Mouse (Mus musculus) hindbrain, embryonic 14.5 days (tissue): ENCODE measurements around the gene Vegfa. TPM values are rescaled to one million over a fixed set of nuclear protein-coding genes. Genes with fewer than 3 reads are reported as not detected.
A peak's percentile ranks its signal among the peaks of the same experiment; 100 is the strongest.

Source experiments
- ATAC-seq: fragments of 200-750 bp; cut with Nextera tagmentation; 2 replicates; pipeline ENCODE4 v1.8.0; 2017; ENCODE audit warnings: moderate number of reproducible peaks, mild to moderate bottlenecking, moderate TSS enrichment, moderate library complexity; ENCODE audit not compliant: low FRiP score
- DNase-seq: peaks from one replicate; pipeline ENCODE4 v3.0.0-alpha.2; 2015; ENCODE audit warnings: low spot score
- H3K27ac ChIP-seq: fragments of 300-500 bp; sonication (generic); 2 replicates; pipeline ENCODE4 v1.5.1; 2014; ENCODE audit warnings: mild to moderate bottlenecking, moderate library complexity
- H3K27me3 ChIP-seq: fragments of 300-500 bp; sonication (generic); 2 replicates; pipeline ENCODE4 v1.6.1; 2014; ENCODE audit warnings: mild to moderate bottlenecking, low read length, mixed read lengths; ENCODE audit not compliant: control insufficient read depth, insufficient read depth
- H3K36me3 ChIP-seq: fragments of 300-500 bp; sonication (generic); replicated peaks from 2 replicates; pipeline ENCODE4 v1.6.1; 2014; ENCODE audit not compliant: control insufficient read depth, insufficient read depth
- H3K4me1 ChIP-seq: fragments of 300-500 bp; sonication (generic); replicated peaks from 2 replicates; pipeline ENCODE4 v1.6.1; 2014; ENCODE audit warnings: antibody characterized with exemption, low read length, mixed read lengths; ENCODE audit not compliant: control insufficient read depth, insufficient read depth
- H3K4me2 ChIP-seq: fragments of 300-500 bp; sonication (generic); replicated peaks from 2 replicates; pipeline ENCODE4 v1.6.1; 2014; ENCODE audit warnings: mild to moderate bottlenecking, moderate library complexity
- H3K4me3 ChIP-seq: fragments of 300-500 bp; sonication (generic); replicated peaks from 2 replicates; pipeline ENCODE4 v1.5.1; 2014; ENCODE audit warnings: mild to moderate bottlenecking, low read length
- H3K9ac ChIP-seq: fragments of 300-500 bp; sonication (generic); 2 replicates; pipeline ENCODE4 v1.6.1; 2014
- H3K9me3 ChIP-seq: fragments of 300-500 bp; sonication (generic); 2 replicates; pipeline ENCODE4 v1.6.1; 2016; ENCODE audit warnings: low read length; ENCODE audit not compliant: control insufficient read depth
- WGBS: fragments of 180-500 bp; shearing (Covaris S2); extraction: QIAGEN DNeasy Blood & Tissue Kit; methylation state at CpG from one replicate; pipeline ENCODE4 v1.1.7; 2014; 5-methylcytosine and 5-hydroxymethylcytosine counted together
- polyA plus RNA-seq: library from polyadenylated mRNA; unstranded; fragments of >200 nt; fragmentation: Nextera tagmentation; extraction: Ambion mirVana; gene quantifications from 2 replicates; pipeline ENCODE4 v1.2.1, GENCODE M21; 2014

The Vegfa gene
- polyA plus RNA-seq, 1 experiment from 2014 or later: 6.5 TPM

DNA sequence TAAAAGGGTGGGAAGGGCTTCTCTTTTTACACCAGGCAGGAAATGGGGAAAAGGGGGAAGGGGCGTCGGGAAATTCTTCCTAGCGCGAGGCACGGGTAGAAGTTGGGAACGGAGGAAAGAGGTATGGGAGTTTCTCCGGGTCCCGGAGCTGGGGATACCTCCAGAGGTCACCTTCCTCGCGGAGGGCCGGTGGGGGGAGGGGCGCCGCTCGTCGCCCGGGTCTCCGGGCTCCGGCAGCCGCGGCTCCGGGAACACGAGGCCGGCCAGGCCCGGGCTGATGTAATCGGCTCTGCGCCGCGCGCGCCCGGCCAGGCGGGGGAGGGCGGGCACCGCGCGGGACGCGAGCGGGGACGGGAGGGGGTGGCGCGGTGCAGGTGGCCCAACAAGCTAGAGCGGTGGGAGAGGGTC lies 1.8 kb downstream of the Vegfa start:
- WGBS: under 1% methylated on average over 43 of the region's 43 CpGs
- H3K4me3 ChIP-seq: peak overlapping the region; percentile 78
- no peaks in the 10 kb centered on the region for H3K27me3 ChIP-seq
- DNase-seq: peak; percentile 62
- H3K4me1 ChIP-seq: peaks cover 52% of the 10 kb centered on the region
- peak overlapping the region; percentile 84 for H3K9ac ChIP-seq
- no peak for ATAC-seq
- H3K36me3 ChIP-seq: peaks cover 1% of the 10 kb centered on the region; the same call in 1 of the 2 replicates
- H3K9me3 ChIP-seq: no peaks in the 10 kb centered on the region
- peak overlapping the region; percentile 88 for H3K27ac ChIP-seq
- peak overlapping the region; percentile 85 for H3K4me2 ChIP-seq

DNA sequence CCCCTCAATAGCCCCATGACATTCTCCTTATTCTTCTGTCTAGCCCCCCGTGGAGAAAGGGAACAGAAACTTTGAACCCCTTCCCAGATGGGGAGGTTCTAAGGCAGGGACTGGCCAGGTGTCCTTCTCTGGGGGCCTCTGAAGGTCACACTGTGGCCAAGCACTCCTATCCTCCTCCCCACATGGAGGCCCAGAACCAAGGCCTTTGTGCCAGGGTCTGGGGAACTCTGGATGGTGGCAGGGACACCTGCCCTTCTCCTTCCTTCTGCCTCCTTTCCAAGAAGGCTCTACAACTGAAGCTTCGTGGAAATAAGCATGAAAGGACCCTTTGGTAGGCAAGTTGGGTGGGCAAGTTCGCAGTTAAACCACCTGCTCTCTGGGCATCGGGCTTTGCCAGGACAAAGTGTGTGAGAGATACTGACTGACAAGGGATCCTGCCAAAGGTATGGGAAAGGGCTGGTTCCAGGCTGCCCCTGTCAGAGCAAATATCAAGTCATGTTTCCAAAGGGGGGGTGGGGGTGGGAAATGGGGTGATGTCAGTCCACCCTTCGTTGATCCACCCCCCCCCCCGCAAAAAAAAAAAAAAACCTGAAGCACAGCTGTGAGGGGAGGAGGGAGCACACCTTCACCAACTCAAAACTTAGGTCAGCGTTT lies 2.5 kb downstream of the Vegfa start:
- peaks cover 8% of the 10 kb centered on the region for H3K36me3 ChIP-seq
- H3K9me3 ChIP-seq: no peaks in the 10 kb centered on the region
- DNase-seq: no peak
- peak overlapping the region; percentile 85 for H3K4me2 ChIP-seq
- no peaks in the 10 kb centered on the region for H3K27me3 ChIP-seq
- peaks cover 52% of the 10 kb centered on the region for H3K4me1 ChIP-seq
- peak overlapping the region; percentile 88 for H3K27ac ChIP-seq
- peak overlapping the region; percentile 78 for H3K4me3 ChIP-seq
- ATAC-seq: no peak
- 9% methylated on average over 7 of the region's 7 CpGs for WGBS
- peak overlapping the region; percentile 84 for H3K9ac ChIP-seq

DNA sequence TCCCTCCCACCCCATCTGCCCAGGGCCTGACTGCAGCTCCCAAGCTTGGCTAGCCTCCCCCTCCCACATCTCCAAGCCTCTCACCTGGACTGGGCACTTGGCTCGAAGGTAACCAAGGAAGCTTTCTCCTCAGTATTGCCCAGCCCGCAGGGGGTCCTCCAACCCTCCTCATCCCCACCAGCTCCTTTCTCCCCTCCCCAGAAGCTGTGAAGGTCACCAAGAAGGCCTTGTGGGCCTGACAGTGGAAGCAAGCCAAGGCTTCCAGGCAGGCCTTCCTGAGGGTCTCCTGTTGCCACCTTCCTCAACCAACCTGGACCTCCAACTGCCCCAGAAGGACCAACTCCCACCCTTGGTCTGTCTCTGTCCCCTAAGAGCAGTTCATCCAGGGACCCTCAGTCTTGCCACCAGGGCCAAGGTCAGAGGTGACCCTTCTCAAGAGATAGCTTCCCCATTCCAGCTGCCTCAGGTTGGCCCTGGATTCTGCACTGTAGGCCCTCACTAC lies 3.1 kb downstream of the Vegfa start:
- 48% methylated on average over 2 of the region's 2 CpGs for WGBS

GRCm38 (mm10) chr17:46028210-46029051 lies 3.7 kb downstream of the Vegfa start:
- Histone ChIP-seq H3K4me3 (peak overlapping the region; percentile 78), H3K4me2 (peak overlapping the region; percentile 85), H3K27me3 (no peaks in the 10 kb centered on the region), H3K27ac (peak overlapping the region; percentile 82; the same call in 1 of the 2 replicates), H3K9me3 (no peaks in the 10 kb centered on the region), H3K36me3 (peaks cover 19% of the 10 kb centered on the region), H3K9ac (peak overlapping the region; percentile 84), H3K4me1 (peaks cover 49% of the 10 kb centered on the region)
- DNase-seq (no peak), ATAC-seq (no peak)
- 25% methylated on average over 15 of the region's 15 CpGs for WGBS

More for the DNA sequence above, 3.1 kb downstream of the Vegfa start:
- H3K4me3 ChIP-seq: peak overlapping the region; percentile 78
- H3K27ac ChIP-seq: no peak overlapping the region
- no peaks in the 10 kb centered on the region for H3K9me3 ChIP-seq
- peak overlapping the region; percentile 85 for H3K4me2 ChIP-seq
- DNase-seq (no peak), ATAC-seq (no peak)
- peaks cover 52% of the 10 kb centered on the region for H3K4me1 ChIP-seq
- peak overlapping the region; percentile 84 for H3K9ac ChIP-seq
- H3K27me3 ChIP-seq: no peaks in the 10 kb centered on the region
- H3K36me3 ChIP-seq: peaks cover 12% of the 10 kb centered on the region

DNA sequence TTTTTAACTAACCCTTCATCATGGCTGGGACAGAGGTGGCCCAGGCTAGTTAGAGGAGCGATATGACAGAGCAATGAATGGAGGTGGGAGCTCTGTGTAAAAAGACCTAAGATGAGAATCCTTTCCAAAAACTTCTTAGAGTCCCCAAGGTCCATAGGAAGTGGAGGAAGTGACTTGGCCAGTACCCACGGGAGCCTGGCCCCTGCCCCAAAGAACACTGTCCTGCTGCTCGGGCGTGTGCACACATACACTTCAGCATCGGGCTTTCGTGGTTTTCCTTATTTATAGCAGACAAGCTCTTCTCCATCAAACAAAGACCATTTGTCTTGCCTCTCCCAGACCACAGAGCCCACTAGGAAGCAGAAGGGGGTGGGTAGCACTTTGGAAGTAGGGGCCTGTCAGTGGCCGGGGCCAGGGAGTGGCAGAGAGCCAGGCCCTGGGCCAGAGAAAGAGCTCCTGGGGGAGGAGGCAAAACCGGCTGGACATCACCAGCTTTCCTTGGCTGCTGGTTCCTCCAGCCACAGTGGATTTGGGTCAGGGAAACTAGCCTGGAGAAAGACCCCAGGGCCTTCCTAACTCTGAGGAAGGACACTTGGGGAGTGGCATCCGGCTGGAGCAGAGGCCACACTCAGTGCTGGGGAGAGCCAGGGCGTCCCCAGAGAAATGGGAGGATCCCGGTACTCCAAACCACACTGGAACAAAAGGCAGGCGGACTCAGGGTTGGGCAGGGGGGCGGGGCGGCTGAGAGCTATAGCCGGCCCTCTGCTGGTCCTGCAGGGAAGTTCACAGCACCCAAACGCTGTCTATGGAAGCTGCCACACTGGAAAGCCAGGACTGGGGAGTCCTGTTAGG lies 4.9 kb downstream of the Vegfa start:
- 8% methylated on average over 16 of the region's 16 CpGs for WGBS
- H3K4me2 ChIP-seq: peak overlapping the region; percentile 85
- H3K9ac ChIP-seq: peak overlapping the region; percentile 84
- H3K27me3 ChIP-seq: no peaks in the 10 kb centered on the region
- no peaks in the 10 kb centered on the region for H3K9me3 ChIP-seq
- H3K4me3 ChIP-seq: peak overlapping the region; percentile 78
- peaks cover 30% of the 10 kb centered on the region for H3K36me3 ChIP-seq
- DNase-seq: peak; percentile 80
- peak; percentile 39; the same call in 1 of the 2 replicates for ATAC-seq
- peak overlapping the region; percentile 82 for H3K27ac ChIP-seq
- H3K4me1 ChIP-seq: peaks cover 43% of the 10 kb centered on the region

DNA sequence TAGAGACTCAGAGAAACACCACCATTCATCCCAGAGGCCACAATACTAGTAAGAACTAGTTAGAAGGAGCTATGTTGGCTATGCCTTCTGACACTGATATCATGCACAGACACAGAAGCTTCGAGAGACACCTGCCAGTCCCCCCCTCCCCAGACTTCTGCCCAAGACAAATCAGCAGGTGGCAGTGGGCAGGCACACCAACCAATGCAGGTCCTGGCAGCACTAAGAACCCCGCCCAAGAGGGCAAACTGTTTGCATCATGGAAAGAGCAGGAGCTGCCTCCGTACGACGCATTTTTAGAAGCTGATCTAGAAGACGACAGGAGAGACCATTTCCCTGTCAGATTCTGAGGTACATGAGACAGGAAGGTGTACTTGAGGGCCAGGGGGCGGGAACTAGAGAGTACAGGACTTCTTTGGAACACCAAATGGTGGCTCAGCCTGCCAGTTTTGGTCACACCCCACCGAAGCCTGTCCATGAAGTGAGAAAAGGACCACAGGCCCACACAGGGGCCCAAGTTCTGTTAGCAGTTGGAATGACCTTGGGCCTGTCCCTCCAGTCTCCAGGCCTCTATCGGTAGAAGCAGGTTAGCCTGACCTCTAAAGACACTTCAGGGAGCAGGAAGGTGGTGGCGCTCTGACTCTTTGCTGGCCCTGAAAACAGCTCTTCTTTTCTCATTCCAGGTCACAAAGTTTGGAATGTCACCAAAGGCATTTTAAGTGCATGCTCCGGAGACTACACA lies 6.1 kb downstream of the Vegfa start:
- H3K27ac ChIP-seq: no peak overlapping the region
- peaks cover 43% of the 10 kb centered on the region for H3K4me1 ChIP-seq
- H3K36me3 ChIP-seq: peaks cover 41% of the 10 kb centered on the region
- WGBS: 91% methylated on average over 11 of the region's 11 CpGs
- H3K4me2 ChIP-seq: 0 out of 2 replicates have a peak overlapping the region, but pooled peaks have one; percentile 85
- no peak for ATAC-seq
- H3K9ac ChIP-seq: no peak overlapping the region
- H3K27me3 ChIP-seq: no peaks in the 10 kb centered on the region
- no peaks in the 10 kb centered on the region for H3K9me3 ChIP-seq
- H3K4me3 ChIP-seq: no peak overlapping the region
- no peak for DNase-seq

DNA sequence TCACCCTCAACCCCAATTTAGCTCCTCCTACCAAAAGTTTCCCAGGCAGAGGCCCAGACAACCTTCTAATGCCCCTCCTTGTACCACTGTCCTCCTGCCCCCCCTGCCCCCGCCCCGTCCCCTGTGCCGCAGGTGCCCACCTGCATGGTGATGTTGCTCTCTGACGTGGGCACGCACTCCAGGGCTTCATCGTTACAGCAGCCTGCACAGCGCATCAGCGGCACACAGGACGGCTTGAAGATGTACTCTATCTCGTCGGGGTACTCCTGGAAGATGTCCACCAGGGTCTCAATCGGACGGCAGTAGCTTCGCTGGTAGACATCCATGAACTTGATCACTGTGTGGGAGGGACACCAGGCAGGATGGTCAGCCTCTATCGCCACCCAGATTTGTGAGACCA lies 7.0 kb downstream of the Vegfa start:
- H3K4me3 ChIP-seq: no peak overlapping the region
- ATAC-seq: no peak
- H3K4me1 ChIP-seq: peaks cover 43% of the 10 kb centered on the region
- H3K27me3 ChIP-seq: no peaks in the 10 kb centered on the region
- H3K27ac ChIP-seq: no peak overlapping the region
- DNase-seq: no peak
- no peak overlapping the region for H3K4me2 ChIP-seq
- no peak overlapping the region for H3K9ac ChIP-seq
- no peaks in the 10 kb centered on the region for H3K9me3 ChIP-seq
- 94% methylated on average over 15 of the region's 15 CpGs for WGBS
- H3K36me3 ChIP-seq: peaks cover 49% of the 10 kb centered on the region

DNA sequence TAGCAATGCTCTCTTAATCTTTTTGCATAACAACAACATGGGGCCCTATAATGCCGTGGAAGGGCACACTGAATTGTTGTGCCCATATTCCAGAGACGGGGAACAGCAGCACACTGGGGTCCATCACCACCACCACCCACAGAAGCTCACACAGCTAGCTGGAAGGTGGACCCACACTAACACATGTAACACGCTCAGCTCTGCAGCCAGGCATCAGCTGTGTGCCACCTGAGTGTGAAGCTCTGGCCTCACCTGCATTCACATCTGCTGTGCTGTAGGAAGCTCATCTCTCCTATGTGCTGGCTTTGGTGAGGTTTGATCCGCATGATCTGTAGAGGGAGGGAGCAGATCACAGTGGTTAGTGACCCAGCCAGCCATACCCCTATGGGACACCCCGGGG lies 8.0 kb downstream of the Vegfa start:
- no peak overlapping the region for H3K4me2 ChIP-seq
- no peaks in the 10 kb centered on the region for H3K9me3 ChIP-seq
- H3K4me3 ChIP-seq: no peak overlapping the region
- H3K27me3 ChIP-seq: no peaks in the 10 kb centered on the region
- no peak for ATAC-seq
- H3K27ac ChIP-seq: no peak overlapping the region
- no peak for DNase-seq
- H3K9ac ChIP-seq: no peak overlapping the region
- H3K4me1 ChIP-seq: peaks cover 34% of the 10 kb centered on the region
- WGBS: 94% methylated on average over 5 of the region's 5 CpGs
- H3K36me3 ChIP-seq: peaks cover 58% of the 10 kb centered on the region
